Mouse (Mus musculus) spleen, postnatal 10 days (tissue): ENCODE measurements around the gene Ttc16.

Source experiments
- DNase-seq, 2 experiments: peaks; one replicate each; pipeline ENCODE4 v3.0.0; 2021 to 2022; ENCODE audit warnings: low spot score in 2 of 2

Ttc16 gene

DNA sequence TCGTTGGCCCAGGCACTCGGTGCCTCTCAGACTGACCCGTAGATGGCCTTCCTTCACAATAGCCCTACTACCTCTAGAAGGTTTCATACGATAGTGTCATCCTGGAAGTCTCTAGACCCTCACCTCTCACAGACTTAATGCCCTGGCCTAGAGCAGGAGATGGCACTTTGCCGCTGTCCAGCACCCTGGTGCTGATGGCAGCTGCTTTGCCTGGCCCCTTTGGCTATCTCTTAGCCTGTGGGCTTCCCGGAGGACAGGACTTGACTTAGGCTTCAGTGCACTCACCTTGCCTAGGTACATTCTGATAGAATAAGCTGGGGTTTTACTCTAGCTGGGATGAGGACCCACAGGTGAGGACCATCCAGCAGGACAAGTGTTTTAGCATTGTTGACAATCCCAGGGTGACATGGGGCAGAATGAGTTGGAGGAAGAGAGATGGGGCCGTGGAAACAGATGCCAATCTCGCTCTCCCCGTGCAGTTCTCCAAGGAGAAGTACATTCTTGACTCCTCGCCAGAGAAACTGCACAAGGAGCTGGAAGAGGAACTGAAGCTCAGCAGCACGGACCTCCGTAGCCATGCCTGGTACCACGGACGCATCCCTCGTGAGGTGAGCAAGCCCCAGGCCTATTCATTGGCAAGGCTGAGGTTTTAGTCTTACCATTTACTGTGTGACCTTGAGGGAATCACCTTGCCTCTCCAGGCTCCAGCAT, 31.0 kb downstream of the Ttc16 start:
- no peak for DNase-seq

- DNase-seq: no peak
Observed at GRCm38 (mm10) chr2:32742173-32742531, 33.3 kb downstream of the Ttc16 start.

DNA sequence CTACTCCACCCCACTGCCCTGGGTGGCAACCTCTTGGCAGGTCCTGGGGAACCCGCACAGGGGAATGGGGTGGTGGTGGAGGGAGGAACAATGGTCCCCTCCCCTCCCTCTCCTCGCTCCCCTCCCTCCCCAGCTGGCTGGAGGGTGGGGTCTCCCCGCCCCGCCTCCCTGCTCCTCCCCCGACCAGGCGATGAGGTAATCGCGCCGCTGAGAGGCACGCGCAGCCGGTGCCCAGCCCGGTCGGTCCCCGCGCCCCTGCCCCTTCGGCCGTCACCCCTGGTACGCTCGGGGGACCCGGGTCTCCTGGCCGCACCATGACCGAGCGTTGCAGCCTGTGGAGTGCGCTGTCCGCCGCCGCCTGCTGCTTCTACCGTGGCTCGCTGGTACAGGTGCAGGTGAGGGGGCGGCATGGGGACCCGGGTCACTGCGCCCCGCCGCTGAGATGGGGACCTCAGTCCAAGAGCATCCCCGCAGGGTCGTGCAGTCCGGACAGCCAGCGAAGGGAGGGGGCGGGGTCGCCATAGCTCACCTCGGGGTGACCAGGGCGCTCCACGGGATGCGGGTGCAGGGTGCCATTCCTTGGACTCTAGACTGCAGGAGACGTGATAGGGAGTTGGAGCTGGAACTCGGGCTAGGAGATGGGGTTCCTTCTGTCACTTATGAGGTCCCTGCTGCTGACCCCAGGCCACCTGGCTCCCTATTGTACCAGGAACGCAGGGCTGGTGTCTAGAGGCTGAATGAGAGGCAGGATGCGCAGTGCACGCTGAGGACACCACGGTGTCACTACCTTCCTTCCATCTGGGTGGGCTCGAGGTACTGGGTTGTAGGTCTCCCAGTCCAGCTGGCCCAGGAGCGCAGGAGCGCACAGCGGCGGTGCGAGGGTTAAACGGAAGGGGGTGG, 33.9 kb downstream of the Ttc16 start:
- DNase-seq: no peak

- no peak for DNase-seq
Observed at GRCm38 (mm10) chr2:32740916-32741272, 34.5 kb downstream of the Ttc16 start, which contains the start of gene 6330409D20Rik. 6330409D20Rik (minus strand) TSS chr2:32741016.

GRCm38 (mm10) chr2:32739311-32739710, 36.1 kb downstream of the Ttc16 start:
- DNase-seq: no peak

GRCm38 (mm10) chr2:32737008-32737407, 38.4 kb downstream of the Ttc16 start:
- DNase-seq: no peak

GRCm38 (mm10) chr2:32736306-32736829, 39.1 kb downstream of the Ttc16 start:
- no peak for DNase-seq

GRCm38 (mm10) chr2:32734933-32735332, 40.5 kb downstream of the Ttc16 start:
- no peak for DNase-seq

DNA sequence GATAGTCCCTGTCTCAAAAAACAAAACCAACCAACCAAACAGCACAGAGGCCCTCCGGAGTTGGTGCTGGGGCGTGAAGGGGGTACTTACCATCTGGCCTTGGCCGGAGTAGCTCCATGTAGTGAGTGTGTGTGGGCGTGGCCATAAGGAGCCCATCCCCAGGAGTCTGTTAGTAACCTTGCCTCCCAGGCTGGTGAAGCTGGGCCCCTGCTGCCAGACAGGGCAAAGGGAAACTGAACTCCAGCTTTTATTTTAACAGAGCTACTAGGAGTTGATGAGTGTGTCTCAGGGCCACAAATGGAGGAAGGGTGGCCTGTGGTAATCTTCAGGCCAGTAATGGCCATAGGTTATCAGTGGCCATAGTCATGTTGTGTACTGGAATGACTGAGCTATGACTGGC, 41.0 kb downstream of the Ttc16 start:
- DNase-seq: no peak

GRCm38 (mm10) chr2:32732695-32733094, 42.7 kb downstream of the Ttc16 start:
- DNase-seq: no peak

- DNase-seq: no peak
Observed at GRCm38 (mm10) chr2:32731911-32732310, 43.5 kb downstream of the Ttc16 start.

GRCm38 (mm10) chr2:32730854-32731253, 44.6 kb downstream of the Ttc16 start:
- DNase-seq: no peak

- no peak for DNase-seq
Observed at GRCm38 (mm10) chr2:32729547-32729946, 45.9 kb downstream of the Ttc16 start.

DNA sequence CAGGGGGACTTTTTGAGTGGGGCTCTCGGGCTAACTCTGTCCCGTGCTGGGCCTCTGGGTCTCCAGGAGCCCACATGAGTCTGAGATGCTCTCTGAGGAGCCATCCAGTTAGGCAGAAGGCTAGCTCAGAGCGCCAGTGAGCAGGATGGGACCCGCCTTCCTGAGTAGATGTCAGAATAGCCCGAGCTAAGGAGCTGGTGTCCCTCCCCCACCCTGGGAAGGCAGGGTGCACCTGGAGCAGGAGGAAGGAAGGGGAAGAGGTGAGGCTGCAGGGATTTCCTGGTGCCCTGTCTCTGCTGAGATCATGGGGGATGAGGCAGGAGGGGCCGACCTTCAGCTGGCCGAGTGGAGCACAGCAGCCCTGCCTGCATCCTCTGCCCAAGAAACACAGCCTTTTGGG, 47.0 kb downstream of the Ttc16 start:
- DNase-seq: no peak

GRCm38 (mm10) chr2:32727435-32727834, 48.0 kb downstream of the Ttc16 start:
- DNase-seq: peak; percentile 37 to 79

DNA sequence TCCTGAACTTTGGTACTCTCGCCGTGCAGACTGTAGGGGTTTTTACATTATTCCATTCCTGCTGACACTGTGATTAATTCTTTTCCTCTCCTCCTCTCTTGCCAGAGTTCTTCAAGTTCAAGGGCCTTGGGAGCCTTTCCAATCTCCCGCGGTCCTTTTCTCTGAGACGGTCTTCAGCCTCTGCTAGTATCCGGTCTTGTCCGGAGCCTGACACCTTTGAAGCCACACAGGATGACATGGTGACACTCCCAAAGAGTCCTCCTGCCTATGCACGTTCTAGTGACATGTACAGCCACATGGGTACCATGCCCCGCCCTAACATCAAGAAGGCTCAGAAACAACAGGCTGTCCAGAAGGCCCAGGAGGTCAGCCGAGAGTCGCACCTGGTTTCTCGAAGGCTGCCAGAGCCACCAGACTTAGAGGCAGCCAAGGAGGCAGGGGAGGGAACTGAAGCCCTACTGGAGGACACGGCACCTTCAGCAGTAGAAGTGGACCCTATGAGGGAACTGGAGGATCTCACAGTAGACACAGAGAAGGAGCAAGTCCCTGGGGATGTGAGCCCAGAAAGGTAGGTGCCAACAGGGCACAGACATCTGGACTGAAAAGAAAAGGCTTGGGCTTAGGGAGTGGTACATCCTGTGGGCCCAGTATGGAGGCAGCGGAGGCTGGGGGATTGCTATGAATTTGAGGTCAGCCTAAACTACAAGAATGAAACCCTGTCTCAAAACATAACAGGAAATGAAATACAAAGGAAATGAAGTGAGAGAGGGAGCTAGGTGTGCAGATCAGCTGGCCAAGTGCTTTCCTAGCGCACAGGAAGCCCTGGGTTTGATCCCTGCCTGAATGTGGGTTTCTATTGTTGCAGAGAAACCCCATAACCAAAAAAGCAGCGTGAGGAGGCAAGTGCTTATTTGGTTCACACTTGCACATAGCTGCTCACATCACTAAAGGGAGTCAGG, 50.3 kb downstream of the Ttc16 start:
- DNase-seq: no peak

DNA sequence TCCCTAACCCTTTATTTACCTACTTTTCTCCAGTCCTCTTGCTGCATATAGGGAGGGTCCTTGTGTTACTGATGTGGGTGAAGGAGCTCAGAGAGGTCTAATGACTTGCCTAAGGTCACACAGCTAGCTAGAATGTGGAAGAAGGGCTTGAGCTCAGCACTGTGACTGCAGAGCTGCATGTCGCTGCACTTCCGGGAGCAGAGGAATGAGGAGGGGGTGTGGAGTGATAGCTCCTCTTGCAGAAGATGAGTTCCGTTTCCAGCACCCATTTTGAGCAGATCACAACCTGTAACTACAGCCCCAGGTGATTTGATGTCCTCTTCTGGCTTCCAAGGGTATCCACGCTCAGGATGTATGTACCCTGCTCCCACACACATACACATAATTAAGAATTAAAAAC, 51.3 kb downstream of the Ttc16 start:
- no peak for DNase-seq

- DNase-seq: no peak
Observed at GRCm38 (mm10) chr2:32722581-32722980, 52.9 kb downstream of the Ttc16 start.

- DNase-seq: no peak
Observed at GRCm38 (mm10) chr2:32722046-32722445, 53.4 kb downstream of the Ttc16 start.

GRCm38 (mm10) chr2:32720681-32721229, 54.7 kb downstream of the Ttc16 start, which contains the start of gene Sh2d3c:
Sh2d3c (plus strand) TSS chr2:32721055.
- peak; percentile 46 to 63 for DNase-seq

GRCm38 (mm10) chr2:32720053-32720452, 55.4 kb downstream of the Ttc16 start:
- DNase-seq: no peak
